Mouse (Mus musculus) kidney, postnatal 14 days (tissue): ENCODE measurements around the gene Glo1.
"Not testable (repeated sequence)": the region's sequence is repeated elsewhere in the genome, so short reads cannot be mapped to it uniquely, and the experiment has no call there.

ENCODE experiments used
- DNase-seq: peaks from one replicate; pipeline ENCODE4 v3.0.0; 2022; ENCODE audit warnings: mixed read lengths

Glo1 gene

GRCm38 (mm10) chr17:30626719-30627118, at the start of gene Glo1:
Glo1 (minus strand) TSS chr17:30626871.
- DNase-seq = not testable (repeated sequence)

- DNase-seq = no peak
These were observed 48.5 kb upstream of the Glo1 start for GRCm38 (mm10) chr17:30675021-30675740.

GRCm38 (mm10) chr17:30673023-30673422, 46.4 kb upstream of the Glo1 start:
- DNase-seq = no peak

- DNase-seq = no peak
These were observed 45.9 kb upstream of the Glo1 start for GRCm38 (mm10) chr17:30672556-30672955.

- DNase-seq = no peak
These were observed 38.2 kb upstream of the Glo1 start for GRCm38 (mm10) chr17:30664856-30665255.

GRCm38 (mm10) chr17:30663170-30663569, 36.5 kb upstream of the Glo1 start:
- DNase-seq = no peak

GRCm38 (mm10) chr17:30662131-30662530, 35.5 kb upstream of the Glo1 start:
- DNase-seq = no peak

- DNase-seq = peak; percentile 83
These were observed 31.5 kb upstream of the Glo1 start for GRCm38 (mm10) chr17:30658152-30658544.

- no peak for DNase-seq
These were observed 31.0 kb upstream of the Glo1 start for GRCm38 (mm10) chr17:30657530-30658151.

GRCm38 (mm10) chr17:30653010-30653409, 26.3 kb upstream of the Glo1 start:
- no peak for DNase-seq

GRCm38 (mm10) chr17:30648770-30649169, 22.1 kb upstream of the Glo1 start:
- DNase-seq = no peak

- no peak for DNase-seq
These were observed 14.2 kb upstream of the Glo1 start for GRCm38 (mm10) chr17:30640896-30641295.

- DNase-seq = no peak
These were observed 12.3 kb upstream of the Glo1 start for GRCm38 (mm10) chr17:30638996-30639395.

- DNase-seq = no peak
These were observed 11.0 kb upstream of the Glo1 start for GRCm38 (mm10) chr17:30637714-30638113.

- peak; percentile 29 for DNase-seq
These were observed 8.7 kb upstream of the Glo1 start for GRCm38 (mm10) chr17:30635367-30635766.

- not testable (repeated sequence) for DNase-seq
These were observed 2.5 kb downstream of the Glo1 start, which contains the start of gene Dnah8 for GRCm38 (mm10) chr17:30624132-30624531. Dnah8 (plus strand) TSS chr17:30624354.

GRCm38 (mm10) chr17:30623200-30623599, 3.5 kb downstream of the Glo1 start:
- DNase-seq = no peak

- DNase-seq = no peak
These were observed 5.2 kb downstream of the Glo1 start for GRCm38 (mm10) chr17:30621450-30621849.

GRCm38 (mm10) chr17:30620548-30620947, 6.1 kb downstream of the Glo1 start:
- no peak for DNase-seq

- no peak for DNase-seq
These were observed 7.5 kb downstream of the Glo1 start for GRCm38 (mm10) chr17:30619153-30619552.

GRCm38 (mm10) chr17:30618136-30618891, 8.4 kb downstream of the Glo1 start:
- DNase-seq = no peak

- DNase-seq = no peak
These were observed 10.5 kb downstream of the Glo1 start for GRCm38 (mm10) chr17:30616203-30616602.

GRCm38 (mm10) chr17:30613350-30613749, 13.3 kb downstream of the Glo1 start:
- DNase-seq = no peak
